Mouse (Mus musculus): ENCODE results near the gene Vps53.
A peak's percentile ranks its signal among the peaks of the same experiment; 100 is the strongest.
"Not testable (repeated sequence)": the region's sequence is repeated elsewhere in the genome, so short reads cannot be mapped to it uniquely, and the experiment has no call there.

The Vps53 gene

DNA sequence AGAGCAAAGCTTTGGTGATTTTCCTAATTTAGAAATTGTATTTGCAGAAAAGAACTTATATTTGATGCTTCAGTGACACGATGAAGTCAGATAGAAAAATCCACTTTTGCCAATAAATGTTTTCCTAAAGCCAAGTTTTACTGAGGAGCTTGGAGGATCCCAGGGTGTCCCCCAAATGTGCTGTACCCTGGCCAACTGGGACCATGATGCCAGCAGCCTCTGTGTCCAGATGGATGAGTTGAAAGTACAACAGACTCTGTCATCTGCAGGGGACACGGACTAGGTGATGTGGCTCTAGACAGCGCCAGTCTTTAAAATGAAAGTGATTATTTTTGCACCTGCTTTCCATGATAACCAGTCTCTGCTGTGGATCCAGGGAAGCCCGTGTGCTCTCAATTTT lies 159.6 kb downstream of the Vps53 start:
- DNase-seq (ENCODE audit: inconsistent ontology term), result no peak

DNA sequence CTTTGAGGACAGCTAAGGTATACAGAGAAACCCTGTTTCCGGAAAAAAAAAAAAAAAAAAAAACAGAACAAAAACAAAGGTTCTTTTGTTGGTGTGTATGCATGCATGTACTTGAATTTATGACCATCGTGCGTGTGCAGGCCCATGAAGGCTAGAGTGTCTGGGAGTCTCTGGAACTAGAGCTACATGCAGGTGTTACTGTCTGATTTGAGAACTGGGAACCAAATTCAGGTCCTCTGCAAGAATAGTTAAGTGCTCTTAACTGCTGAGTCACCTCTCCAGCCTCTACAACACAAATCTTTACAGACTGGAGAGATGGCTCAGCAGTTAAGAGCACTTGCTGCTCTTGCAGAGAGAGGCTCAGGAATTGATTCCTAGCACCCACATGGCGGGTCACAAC lies 163.6 kb downstream of the Vps53 start:
- no peak for DNase-seq (ENCODE audit: inconsistent ontology term)

DNA sequence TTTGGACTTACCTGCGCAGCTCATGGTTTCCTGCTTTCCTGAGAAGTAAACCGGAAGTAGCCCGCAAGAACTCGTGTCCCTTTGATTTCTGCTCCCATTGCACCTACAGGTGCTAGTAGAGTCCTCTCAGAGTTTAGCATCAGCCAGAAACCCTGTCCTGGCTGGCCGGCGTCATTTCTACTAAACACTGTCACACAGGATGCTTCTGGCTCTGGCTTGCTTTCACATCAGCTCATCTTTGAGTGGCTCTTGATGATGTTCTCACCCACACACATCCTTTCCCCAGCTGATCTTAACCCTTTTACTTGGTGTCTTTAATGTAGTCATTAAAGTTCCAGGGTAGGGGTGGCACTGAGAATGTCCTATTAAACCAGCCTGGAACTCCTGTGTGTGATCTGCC lies 164.2 kb downstream of the Vps53 start:
- DNase-seq (ENCODE audit: inconsistent ontology term), result no peak

DNA sequence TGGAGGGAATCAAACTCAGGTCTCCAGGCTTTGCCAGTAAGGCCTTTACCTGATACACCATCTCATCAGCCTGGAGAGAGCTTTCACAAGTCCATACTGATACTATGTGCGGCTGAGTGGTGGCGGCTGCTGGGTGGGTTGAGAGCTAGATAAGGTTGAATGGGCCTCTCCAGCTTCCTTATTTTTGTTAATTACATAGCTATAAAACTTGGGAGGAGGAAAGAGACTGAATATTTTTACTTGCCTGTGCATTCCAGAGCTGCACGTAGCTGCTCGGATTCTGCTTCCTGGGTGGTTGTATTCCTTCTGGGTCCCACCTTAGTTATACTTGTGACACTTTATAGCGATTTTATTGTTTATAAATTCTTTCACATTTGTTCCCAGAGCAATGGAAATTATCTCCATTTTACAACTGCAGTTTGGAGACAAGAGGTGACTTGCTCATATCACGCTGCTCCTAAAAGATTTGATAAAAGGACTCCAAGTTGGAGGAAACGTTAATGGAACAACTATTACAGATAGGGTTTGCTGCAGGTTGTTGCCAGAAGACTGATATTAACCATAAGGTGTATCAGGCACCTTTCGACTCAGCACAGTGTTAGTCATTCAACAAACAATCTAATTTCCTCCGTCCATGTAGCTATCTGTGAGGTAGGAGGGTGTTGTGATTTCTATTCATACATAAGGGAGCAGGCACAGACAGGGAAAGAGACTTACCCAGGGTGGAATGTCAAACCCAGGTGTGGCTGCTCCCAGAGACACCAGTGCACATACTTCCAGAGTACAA lies 168.4 kb downstream of the Vps53 start:
- no peak for DNase-seq (ENCODE audit: inconsistent ontology term)

DNA sequence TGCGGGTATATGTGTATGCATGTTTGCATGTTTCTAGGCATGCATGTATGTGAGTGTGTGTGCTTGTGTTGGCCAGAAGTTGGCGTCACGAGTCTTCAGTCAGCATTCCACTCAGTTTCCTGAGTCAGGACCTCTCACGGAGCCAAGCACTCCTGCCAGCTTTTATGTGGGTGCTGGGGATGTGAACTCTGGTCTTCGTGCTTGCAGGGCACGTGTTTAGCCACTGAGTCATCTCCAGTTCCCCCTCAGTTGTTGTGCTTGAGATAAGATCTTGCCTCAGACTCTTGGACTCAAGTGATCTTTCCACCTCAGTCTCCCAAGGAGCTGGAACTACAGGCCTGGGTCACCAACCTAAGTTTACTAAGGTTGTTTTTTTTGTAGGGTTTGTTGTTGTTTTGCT lies 170.3 kb downstream of the Vps53 start:
- no peak for DNase-seq (ENCODE audit: inconsistent ontology term)

DNA sequence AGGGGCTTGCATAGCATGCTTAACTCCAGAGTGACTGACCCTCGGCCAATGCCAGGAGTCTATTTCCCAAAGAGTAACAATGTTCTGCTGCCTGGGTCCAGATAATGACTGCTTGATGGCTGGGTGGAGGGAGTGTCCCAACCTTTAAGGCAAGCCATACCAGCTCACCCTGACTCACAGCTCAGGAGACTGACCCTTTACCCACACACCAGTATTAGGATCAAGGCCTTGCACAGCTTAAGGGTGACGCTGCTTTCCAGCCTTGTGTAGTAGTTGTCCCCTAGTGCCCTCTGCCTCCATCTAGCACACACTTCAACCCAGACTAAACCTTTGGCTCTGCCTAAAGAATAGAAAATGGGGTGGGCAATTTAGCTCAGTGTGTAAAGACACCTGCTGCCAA lies 171.3 kb downstream of the Vps53 start:
- DNase-seq (ENCODE audit: inconsistent ontology term), result no peak

DNA sequence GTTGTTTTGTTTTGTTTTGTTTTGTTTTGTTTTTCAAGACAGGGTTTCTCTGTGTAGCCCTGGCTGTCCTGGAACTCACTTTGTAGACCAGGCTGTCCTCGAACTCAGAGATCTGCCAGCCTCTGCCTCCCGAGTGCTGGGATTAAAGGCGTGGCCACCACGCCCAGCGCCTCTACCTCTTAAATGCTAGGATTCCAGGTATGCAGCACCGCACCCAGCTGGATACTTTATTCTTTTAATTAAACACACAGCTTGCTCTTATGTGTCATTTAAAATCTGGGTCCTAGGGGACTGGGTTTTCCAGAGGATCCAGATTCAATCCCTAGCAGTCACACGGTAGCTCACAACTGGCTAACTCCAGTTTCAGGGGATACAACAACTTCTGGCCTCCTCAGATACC lies 175.2 kb downstream of the Vps53 start:
- not testable (repeated sequence) for DNase-seq (ENCODE audit: inconsistent ontology term)

DNA sequence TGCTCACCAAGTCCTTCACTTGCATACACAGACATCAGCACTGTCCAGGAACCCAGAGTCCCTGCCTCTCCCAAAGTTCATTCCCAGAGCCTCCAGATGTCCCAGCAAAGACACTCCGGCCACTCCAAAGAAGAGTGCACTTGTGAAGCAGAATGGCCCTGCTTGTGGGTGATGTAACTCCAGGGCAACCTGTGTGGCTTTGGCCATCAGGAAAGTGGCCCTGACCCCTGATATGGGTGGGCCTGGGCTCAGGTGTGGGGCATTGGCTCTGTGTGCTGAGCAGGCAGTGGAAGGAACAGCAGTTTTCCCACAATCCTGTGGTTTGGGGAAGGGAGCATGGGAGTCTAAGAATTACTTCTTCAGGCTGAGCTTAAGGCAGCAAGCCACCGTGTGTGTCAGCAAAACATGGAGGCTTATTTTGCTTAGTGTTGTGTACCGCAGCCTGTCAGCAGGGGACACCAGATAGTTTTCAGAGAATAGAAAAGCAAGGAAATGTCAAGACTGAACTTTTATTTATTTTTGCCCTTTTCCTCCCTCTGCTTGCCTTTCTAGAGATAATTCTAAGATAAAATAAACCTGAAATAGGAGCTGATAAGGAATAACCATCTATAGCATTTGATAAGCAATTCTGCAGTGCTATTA lies 178.1 kb downstream of the Vps53 start:
- DNase-seq (ENCODE audit: inconsistent ontology term), result no peak

DNA sequence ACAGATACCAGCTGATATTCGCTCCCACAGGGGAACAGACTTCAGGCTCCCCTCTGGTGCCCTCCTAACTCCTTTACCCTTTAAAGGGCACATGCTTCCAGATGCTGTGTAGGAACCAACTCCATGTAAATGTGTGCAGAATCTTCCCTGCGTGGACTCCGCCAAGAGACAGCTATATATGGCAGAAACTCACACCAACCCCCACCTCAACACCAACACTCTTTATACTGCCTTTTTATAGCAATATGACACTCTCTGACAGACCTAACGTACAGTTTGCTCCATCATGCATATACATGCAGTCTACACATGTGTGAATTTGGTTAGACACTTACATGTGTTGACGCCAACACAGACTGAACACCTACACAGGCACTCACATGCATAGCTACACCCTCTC lies 178.7 kb downstream of the Vps53 start:
- DNase-seq (ENCODE audit: inconsistent ontology term), result no peak

DNA sequence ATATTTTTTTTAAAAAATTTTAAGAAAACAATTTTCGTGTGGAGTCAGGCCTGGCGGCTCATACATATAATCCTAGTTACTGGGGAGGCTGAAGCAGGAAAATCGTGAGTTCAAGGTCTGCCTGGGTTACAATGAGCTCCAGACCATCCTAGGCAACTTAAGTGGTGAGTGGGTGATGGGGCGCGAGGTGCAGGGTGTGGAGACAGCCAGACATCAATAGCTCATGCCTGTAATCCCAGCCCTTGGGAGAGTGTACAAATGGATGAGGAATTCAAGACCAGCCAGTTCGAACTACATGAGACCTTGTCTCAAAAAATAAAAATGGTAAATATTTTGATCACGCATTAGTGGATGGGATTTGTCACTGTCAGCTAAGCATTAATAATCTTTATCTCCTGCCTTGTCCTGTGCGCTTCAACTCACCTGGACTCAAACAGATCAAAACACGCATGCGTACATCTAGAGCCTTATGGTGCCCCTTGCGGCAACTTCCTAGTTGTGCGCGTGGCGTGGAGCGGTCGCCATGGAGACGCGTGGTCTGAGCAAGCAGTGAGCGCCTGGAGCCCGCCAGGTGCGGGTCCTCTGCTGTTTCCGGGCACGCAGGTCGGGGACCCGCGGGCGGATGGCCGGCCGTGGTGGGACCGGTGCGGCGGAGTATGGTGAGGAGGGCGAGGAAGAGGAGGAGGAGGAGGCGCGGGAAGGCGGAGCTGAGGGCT lies 179.8 kb downstream of the Vps53 start, which contains the start of gene 1700016K19Rik:
Gene 1700016K19Rik, plus strand, starts transcription at position 473 of the 716 bp plus-strand sequence.
- peak; percentile 73 for DNase-seq (ENCODE audit: inconsistent ontology term)

All from Muller cell, postnatal 12 days (primary cell).